Mouse (Mus musculus) kidney, adult 2 months (tissue): ENCODE data around the gene Sorcs2. TPM values are rescaled to one million over a fixed set of nuclear protein-coding genes. Genes with fewer than 3 reads are reported as not detected.

Experiments used
- DNase-seq: peaks from one replicate; pipeline ENCODE4 v3.0.0; 2021
- H3K27ac ChIP-seq: fragments of 200-500 bp; 2 replicates; pipeline ENCODE4 v1.5.1; 2012; ENCODE audit warnings: low read depth, low read length, control low read depth, inconsistent platforms; ENCODE audit not compliant: insufficient read depth
- H3K27me3 ChIP-seq: fragments of 200-500 bp; replicated peaks from 2 replicates; pipeline ENCODE4 v1.6.1; 2012; ENCODE audit warnings: mild to moderate bottlenecking, moderate library complexity, low read length, inconsistent platforms; ENCODE audit not compliant: control insufficient read depth, insufficient read depth
- H3K36me3 ChIP-seq: fragments of 200-500 bp; 2 replicates; pipeline ENCODE4 v1.6.1; 2012; ENCODE audit warnings: mild to moderate bottlenecking, moderate library complexity, low read length, inconsistent platforms; ENCODE audit not compliant: control insufficient read depth, insufficient read depth
- H3K4me1 ChIP-seq: fragments of 200-500 bp; 2 replicates; pipeline ENCODE4 v1.6.1; 2011; ENCODE audit warnings: low read length; ENCODE audit not compliant: control insufficient read depth, insufficient read depth
- H3K4me3 ChIP-seq: fragments of 200-500 bp; 2 replicates; pipeline ENCODE4 v1.5.1; 2011; ENCODE audit warnings: mild to moderate bottlenecking, low read depth, low read length, control low read depth; ENCODE audit not compliant: insufficient read depth
- CTCF ChIP-seq: fragments of 200-500 bp; conservative IDR thresholded peaks from 2 replicates; pipeline ENCODE4 v1.5.1; 2011; ENCODE audit warnings: low read depth, mild to moderate bottlenecking, control low read depth, low read length, moderate library complexity, mixed read lengths; ENCODE audit not compliant: insufficient read depth, insufficient read length
- POLR2A ChIP-seq: fragments of 200-500 bp; IDR thresholded peaks from one replicate; pipeline ENCODE4 v1.6.1; 2011; ENCODE audit warnings: low read depth, low read length, control low read depth
- WGBS: fragments of 180-500 bp; shearing (Covaris S2); methylation state at CpG from one replicate; pipeline ENCODE4 v1.1.7; 2018; 5-methylcytosine and 5-hydroxymethylcytosine counted together
- polyA plus RNA-seq: library from polyadenylated mRNA; depleted of rRNA; stranded (reverse); fragments of >200 nt; gene quantifications from 2 replicates; pipeline ENCODE4 v1.2.3, GENCODE M21; 2012

The Sorcs2 gene
- polyA plus RNA-seq, 1 experiment = 1.9 TPM

- TF ChIP-seq CTCF (no peak), POLR2A (no peak)
- H3K4me3 ChIP-seq = no peak overlapping the region
- peak; percentile 25 for DNase-seq
- H3K27ac ChIP-seq = no peak overlapping the region
- 65% methylated on average over 4 of the region's 4 CpGs for WGBS
- no peaks in the 10 kb centered on the region for H3K27me3 ChIP-seq
- no peaks in the 10 kb centered on the region for H3K36me3 ChIP-seq
- H3K4me1 ChIP-seq = peaks cover 3% of the 10 kb centered on the region; the same call in 1 of the 2 replicates
These were observed 221.1 kb downstream of the Sorcs2 start for GRCm38 (mm10) chr5:36176873-36177272.

GRCm38 (mm10) chr5:36176409-36176808 is 221.5 kb downstream of the Sorcs2 start:
- peaks cover 3% of the 10 kb centered on the region; the same call in 1 of the 2 replicates for H3K4me1 ChIP-seq
- no peaks in the 10 kb centered on the region for H3K27me3 ChIP-seq
- no peak overlapping the region for H3K27ac ChIP-seq
- TF ChIP-seq CTCF (no peak), POLR2A (no peak)
- H3K4me3 ChIP-seq = no peak overlapping the region
- DNase-seq = peak; percentile 88
- WGBS = 49% methylated on average over 11 of the region's 11 CpGs
- H3K36me3 ChIP-seq = no peaks in the 10 kb centered on the region

DNA sequence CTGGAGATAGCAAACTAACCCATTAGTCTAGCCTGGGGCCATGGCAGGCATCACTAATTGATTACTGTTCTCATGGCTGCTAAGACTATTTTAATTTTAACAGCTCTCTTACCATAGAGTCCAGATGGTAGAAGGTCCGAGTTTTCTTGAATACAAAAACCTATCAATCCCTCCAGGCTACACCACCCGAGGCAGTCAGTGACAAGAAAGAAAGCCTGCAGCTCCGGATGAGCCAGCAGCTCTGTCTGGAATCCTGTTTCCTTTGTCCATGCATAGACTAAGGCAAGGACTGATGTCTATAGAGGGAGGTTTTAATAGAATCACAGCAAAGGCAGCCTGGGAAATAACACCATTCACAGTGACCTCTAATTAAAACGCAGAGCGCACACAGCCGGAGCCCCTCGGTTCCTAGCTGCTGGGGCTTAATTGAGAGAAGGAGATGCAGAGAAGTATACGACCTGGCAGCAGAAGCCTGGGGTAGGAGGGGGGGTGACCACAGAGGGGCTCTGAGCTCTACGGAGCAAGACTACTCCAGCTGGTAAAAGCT is 223.3 kb downstream of the Sorcs2 start:
- no peak for DNase-seq
- Histone ChIP-seq H3K27ac (no peak overlapping the region), H3K4me3 (no peak overlapping the region), H3K36me3 (no peaks in the 10 kb centered on the region), H3K27me3 (no peaks in the 10 kb centered on the region), H3K4me1 (peaks cover 3% of the 10 kb centered on the region; the same call in 1 of the 2 replicates)
- TF ChIP-seq POLR2A = no peak
- no peak for TF ChIP-seq CTCF
- 68% methylated on average over 9 of the region's 9 CpGs for WGBS

DNA sequence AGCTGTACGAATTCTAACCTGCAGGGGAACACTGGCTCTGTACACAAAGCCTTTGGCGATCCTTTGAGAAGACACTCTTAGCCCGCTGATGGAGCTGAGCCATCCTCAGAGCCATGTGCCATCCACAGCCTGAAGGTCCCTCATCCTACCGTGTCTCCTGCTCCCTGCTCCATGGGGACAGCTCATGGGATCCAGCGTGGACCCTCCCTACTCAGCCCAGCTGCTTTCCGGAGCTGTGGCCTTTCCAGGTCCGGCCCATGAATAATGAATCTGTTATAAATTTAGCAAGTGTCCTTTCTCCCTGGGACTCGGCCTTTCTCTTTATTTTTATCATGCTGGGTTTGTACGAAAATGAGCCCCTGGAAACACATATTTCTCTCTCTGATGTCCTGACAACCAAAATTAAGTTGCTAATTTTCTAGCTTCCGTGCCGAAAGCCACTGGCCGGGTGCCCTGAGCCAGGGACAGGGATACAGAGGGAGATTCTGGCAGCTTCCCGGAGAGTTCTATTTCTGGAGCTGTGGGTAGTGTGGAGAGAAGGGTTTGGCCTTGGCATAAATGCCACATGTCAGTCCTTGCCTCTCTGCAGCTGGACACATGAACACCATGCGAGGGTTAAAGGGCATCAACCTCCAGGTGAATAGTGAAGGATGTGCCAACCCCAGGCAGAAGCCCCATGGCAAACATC is 228.8 kb downstream of the Sorcs2 start:
- Histone ChIP-seq H3K4me1 (no peaks in the 10 kb centered on the region), H3K4me3 (no peak overlapping the region), H3K27me3 (no peaks in the 10 kb centered on the region), H3K36me3 (no peaks in the 10 kb centered on the region), H3K27ac (no peak overlapping the region)
- 75% methylated on average over 14 of the region's 14 CpGs for WGBS
- no peak for TF ChIP-seq POLR2A
- no peak for TF ChIP-seq CTCF
- peak; percentile 15 for DNase-seq

DNA sequence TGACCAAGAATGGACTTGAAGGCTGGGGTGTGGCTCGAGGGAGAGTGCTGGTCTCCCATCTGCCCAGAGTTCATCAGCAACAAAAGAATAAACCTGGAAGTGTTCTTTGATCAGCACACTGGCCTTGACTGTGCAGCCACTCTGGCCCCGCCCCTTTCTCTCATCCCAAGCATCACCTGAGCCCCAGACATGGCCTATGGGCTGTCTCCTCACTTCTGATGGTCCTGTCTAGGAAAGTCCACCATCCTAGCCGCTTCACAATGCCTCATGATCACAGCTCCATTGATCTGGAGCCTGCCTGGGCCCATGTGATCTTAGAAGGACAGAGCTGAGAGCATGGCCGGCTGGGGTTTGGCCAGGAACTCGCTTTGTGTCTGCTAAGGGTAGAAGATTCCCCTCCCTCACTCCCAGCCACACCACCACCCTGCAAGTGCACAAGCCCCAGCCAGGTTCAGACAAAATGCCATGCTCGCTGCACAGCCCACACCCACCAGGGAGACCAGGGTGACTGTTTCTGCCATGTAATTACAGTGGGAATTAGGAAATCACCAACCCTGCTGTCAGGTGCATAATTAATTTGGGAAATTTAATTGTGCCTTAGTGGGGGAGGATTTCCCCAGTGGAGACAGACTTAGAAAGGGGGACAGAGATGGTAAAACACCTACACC is 231.5 kb downstream of the Sorcs2 start:
- Histone ChIP-seq H3K27ac (no peak overlapping the region), H3K36me3 (no peaks in the 10 kb centered on the region), H3K4me1 (no peaks in the 10 kb centered on the region), H3K4me3 (no peak overlapping the region), H3K27me3 (no peaks in the 10 kb centered on the region)
- no peak for DNase-seq
- TF ChIP-seq POLR2A = no peak
- no peak for TF ChIP-seq CTCF
- WGBS = 74% methylated on average over 6 of the region's 6 CpGs

DNA sequence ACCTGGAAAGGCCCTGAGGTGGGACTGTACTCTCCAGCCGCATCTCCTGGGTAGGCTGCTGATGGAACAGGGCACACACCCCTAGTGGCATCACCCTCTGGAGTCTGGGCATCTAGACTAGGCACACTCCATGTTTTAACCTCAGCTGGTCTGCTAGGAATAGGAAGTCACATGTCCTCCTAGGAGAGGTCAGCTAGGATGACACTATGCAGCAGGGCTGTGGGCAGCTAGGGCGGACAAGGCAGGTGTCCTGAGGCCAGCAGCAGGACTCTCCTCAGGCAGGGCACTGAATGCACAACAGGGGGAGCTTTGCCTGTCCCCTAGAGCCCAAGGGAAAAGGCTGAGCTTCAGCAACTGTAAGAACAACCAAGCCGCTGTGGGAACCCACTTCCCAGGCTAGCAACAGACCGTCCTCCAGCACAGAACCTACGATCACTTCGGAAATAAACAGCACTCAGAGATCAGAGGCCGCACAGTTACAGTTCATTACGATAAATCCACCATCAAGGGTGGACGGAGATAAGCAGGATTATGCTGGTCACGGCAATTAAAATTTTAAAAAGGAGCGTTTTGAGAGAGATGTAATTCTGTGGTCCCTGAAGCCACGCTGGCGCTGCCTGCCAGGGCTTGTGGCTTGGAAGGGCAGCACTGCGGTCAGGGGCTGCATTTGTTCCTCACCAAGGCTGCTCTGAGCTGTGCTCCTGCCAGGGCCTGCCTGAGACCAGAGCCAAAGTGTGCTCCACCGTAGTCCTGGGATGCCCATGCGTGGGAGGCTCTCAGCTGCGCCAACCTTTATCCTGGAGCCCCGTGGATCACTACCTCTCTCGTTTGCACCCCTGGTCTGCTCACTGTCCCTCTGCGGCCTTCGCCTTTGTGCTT is 232.3 kb downstream of the Sorcs2 start:
- TF ChIP-seq CTCF = no peak
- TF ChIP-seq POLR2A = no peak
- DNase-seq = no peak
- no peak overlapping the region for H3K27ac ChIP-seq
- WGBS = 78% methylated on average over 21 of the region's 21 CpGs
- no peaks in the 10 kb centered on the region for H3K4me1 ChIP-seq
- H3K27me3 ChIP-seq = no peaks in the 10 kb centered on the region
- no peaks in the 10 kb centered on the region for H3K36me3 ChIP-seq
- no peak overlapping the region for H3K4me3 ChIP-seq
